Mouse (Mus musculus): ENCODE data around the gene Cbx8. TPM values are rescaled to one million over a fixed set of nuclear protein-coding genes. Genes with fewer than 3 reads are reported as not detected.

Cbx8 gene
- polyA plus RNA-seq, 1 experiment from 2014 or later = 15.1 TPM

GRCm38 (mm10) chr11:119024260-119024659 lies 16.5 kb downstream of the Cbx8 start:
- Histone ChIP-seq H3K36me3 (peaks cover 56% of the 10 kb centered on the region), H3K4me1 (peaks cover 60% of the 10 kb centered on the region), H3K4me3 (peak overlapping the region; percentile 98), H3K27ac (peak overlapping the region; percentile 100), H3K27me3 (ENCODE audit: low read depth, poor library complexity, severe bottlenecking) (peaks cover 8% of the 10 kb centered on the region), H3K9me3 (replicated peaks) (no peaks in the 10 kb centered on the region)
- no peak for DNase-seq (ENCODE audit: low spot score)
- WGBS = 7% methylated on average over 7 of the region's 7 CpGs

DNA sequence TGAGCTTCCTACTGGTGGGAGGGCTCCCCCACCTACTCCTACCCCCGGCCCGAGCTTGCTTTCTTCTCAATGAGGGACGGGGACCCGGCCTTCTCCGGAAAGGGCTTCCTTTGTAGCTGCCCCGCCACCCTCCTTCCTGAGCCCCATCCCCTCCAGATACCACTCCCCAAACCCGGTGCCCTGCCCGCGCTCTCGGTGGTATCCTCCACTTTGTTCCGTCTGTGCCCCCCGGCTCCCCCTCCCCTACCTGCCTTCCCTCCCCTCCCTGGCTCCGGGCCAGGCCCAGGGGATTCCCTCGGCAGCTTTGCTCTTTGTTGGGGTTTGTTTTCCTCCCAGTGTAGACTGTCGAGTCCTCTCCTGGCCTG lies 17.2 kb downstream of the Cbx8 start:
- under 1% methylated on average over 15 of the region's 15 CpGs for WGBS
- peaks cover 50% of the 10 kb centered on the region for H3K36me3 ChIP-seq
- peaks cover 8% of the 10 kb centered on the region for H3K27me3 ChIP-seq (ENCODE audit: low read depth, poor library complexity, severe bottlenecking)
- DNase-seq (ENCODE audit: low spot score) = no peak
- H3K4me3 ChIP-seq = peak overlapping the region; percentile 98
- H3K4me1 ChIP-seq = peaks cover 54% of the 10 kb centered on the region
- H3K27ac ChIP-seq = peak overlapping the region; percentile 100
- no peaks in the 10 kb centered on the region for H3K9me3 ChIP-seq (replicated peaks)

- Histone ChIP-seq H3K27ac (peak within 1 kb of the TSS; percentile 100), H3K4me3 (peak within 1 kb of the TSS; percentile 98), H3K9me3 (replicated peaks) (no peaks in the 10 kb centered on the region), H3K27me3 (ENCODE audit: low read depth, poor library complexity, severe bottlenecking) (peaks cover 8% of the 10 kb centered on the region; the same call in 1 of the 2 replicates), H3K4me1 (peaks cover 48% of the 10 kb centered on the region), H3K36me3 (peaks cover 44% of the 10 kb centered on the region)
- 3% methylated on average over 99 of the region's 99 CpGs for WGBS
- peak; percentile 94 for DNase-seq (ENCODE audit: low spot score)
Observed at GRCm38 (mm10) chr11:119022895-119023615, 17.7 kb downstream of the Cbx8 start, which contains the start of gene Cbx2. TSS of gene Cbx2 (plus strand) at chr11:119022962.

DNA sequence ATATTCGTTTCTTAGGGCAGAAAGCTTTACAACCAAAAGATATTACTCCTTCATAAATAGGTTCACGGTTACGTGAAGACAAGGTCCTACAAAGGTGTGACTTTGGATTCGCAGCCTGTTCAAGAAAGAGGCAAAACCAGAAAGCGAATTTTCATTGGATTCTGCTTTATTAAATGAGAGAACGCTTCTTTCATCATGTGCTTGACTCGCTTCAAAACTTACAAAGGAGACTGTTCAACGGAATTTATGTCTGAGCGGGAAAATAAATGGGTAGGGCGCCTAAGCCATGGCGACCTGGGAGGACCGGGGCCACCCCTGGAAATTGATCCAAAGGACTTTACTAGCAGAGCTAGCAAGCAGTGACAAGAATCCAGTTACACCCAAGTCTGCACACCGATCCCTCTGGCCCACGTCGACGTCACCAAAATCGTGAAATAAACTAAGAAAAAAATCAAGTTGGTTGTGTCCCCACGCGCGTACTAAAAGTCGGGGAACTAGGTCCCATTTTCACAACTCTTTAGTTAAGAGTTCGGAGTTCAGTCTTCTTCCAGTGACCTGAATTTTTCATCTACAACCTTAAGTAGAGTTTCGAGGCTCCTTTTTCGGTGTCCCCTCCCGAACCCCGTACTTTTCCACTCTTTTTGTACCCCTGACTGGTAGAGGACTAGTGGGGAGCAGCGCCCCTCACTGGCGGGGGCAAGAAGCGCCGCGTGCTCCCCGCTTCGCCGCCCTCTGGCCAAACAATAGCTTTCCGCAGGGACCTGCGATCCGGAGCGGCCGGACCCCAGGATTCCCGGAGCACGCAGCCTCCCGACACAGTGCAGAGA lies 18.5 kb downstream of the Cbx8 start:
- peaks cover 8% of the 10 kb centered on the region; the same call in 1 of the 2 replicates for H3K27me3 ChIP-seq (ENCODE audit: low read depth, poor library complexity, severe bottlenecking)
- H3K4me1 ChIP-seq = peaks cover 46% of the 10 kb centered on the region
- H3K4me3 ChIP-seq = peak overlapping the region; percentile 98
- peaks cover 37% of the 10 kb centered on the region for H3K36me3 ChIP-seq
- peak overlapping the region; percentile 100 for H3K27ac ChIP-seq
- no peaks in the 10 kb centered on the region for H3K9me3 ChIP-seq (replicated peaks)
- peak; percentile 60 for DNase-seq (ENCODE audit: low spot score)
- 6% methylated on average over 42 of the region's 42 CpGs for WGBS

- H3K4me3 ChIP-seq = no peak overlapping the region
- H3K9me3 ChIP-seq (replicated peaks) = no peaks in the 10 kb centered on the region
- peaks cover 37% of the 10 kb centered on the region for H3K4me1 ChIP-seq
- WGBS = 97% methylated on average over 7 of the region's 7 CpGs
- no peak overlapping the region for H3K27ac ChIP-seq
- peaks cover 6% of the 10 kb centered on the region; the same call in 1 of the 2 replicates for H3K27me3 ChIP-seq (ENCODE audit: low read depth, poor library complexity, severe bottlenecking)
- no peak for DNase-seq (ENCODE audit: low spot score)
- peaks cover 26% of the 10 kb centered on the region for H3K36me3 ChIP-seq
Observed at GRCm38 (mm10) chr11:119021180-119021579, 19.6 kb downstream of the Cbx8 start.

- Histone ChIP-seq H3K9me3 (replicated peaks) (no peaks in the 10 kb centered on the region), H3K27me3 (ENCODE audit: low read depth, poor library complexity, severe bottlenecking) (peaks cover 6% of the 10 kb centered on the region; the same call in 1 of the 2 replicates), H3K27ac (no peak overlapping the region), H3K36me3 (0 out of 2 replicates have a peak, but pooled peaks cover 5% of the 10 kb centered on the region), H3K4me1 (peaks cover 8% of the 10 kb centered on the region), H3K4me3 (no peak overlapping the region)
- DNase-seq (ENCODE audit: low spot score) = no peak
- WGBS = 72% methylated on average over 7 of the region's 7 CpGs
Observed at GRCm38 (mm10) chr11:119017506-119017905, 23.3 kb downstream of the Cbx8 start.

DNA sequence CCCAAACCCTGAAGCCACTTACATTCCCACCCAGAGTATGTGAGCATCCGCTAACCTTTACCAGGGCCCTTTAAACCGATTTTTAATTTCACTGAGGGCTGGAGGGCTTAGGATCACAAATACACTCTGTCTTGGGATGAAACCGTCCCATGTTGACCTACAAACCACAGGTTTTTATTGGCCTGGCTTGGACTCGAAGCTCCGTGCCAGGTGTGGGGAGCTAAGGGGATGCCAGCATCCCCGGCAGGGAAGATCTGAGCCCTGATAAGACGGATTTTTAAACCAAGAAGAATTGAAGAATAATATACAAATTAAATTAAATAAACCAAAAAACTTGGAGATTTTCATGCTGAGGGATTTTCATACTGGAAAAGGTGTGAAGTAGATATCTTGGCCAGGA lies 26.3 kb downstream of the Cbx8 start:
- Histone ChIP-seq H3K9me3 (replicated peaks) (no peaks in the 10 kb centered on the region), H3K27me3 (ENCODE audit: low read depth, poor library complexity, severe bottlenecking) (no peaks in the 10 kb centered on the region), H3K27ac (no peak overlapping the region), H3K36me3 (0 out of 2 replicates have a peak, but pooled peaks cover 5% of the 10 kb centered on the region), H3K4me1 (peaks cover 4% of the 10 kb centered on the region; the same call in 1 of the 2 replicates), H3K4me3 (no peak overlapping the region)
- no peak for DNase-seq (ENCODE audit: low spot score)
- 83% methylated on average over 7 of the region's 7 CpGs for WGBS

- peak overlapping the region; percentile 58 for H3K27ac ChIP-seq
Observed at GRCm38 (mm10) chr11:119007461-119008456, 33.0 kb downstream of the Cbx8 start.

GRCm38 (mm10) chr11:119006462-119006861 lies 34.3 kb downstream of the Cbx8 start:
- no peak overlapping the region for H3K4me3 ChIP-seq
- H3K27ac ChIP-seq = no peak overlapping the region
- no peaks in the 10 kb centered on the region for H3K36me3 ChIP-seq
- no peak for DNase-seq (ENCODE audit: low spot score)
- 73% methylated on average over 3 of the region's 3 CpGs for WGBS
- peaks cover 14% of the 10 kb centered on the region for H3K4me1 ChIP-seq
- H3K27me3 ChIP-seq (ENCODE audit: low read depth, poor library complexity, severe bottlenecking) = peaks cover 13% of the 10 kb centered on the region
- no peaks in the 10 kb centered on the region for H3K9me3 ChIP-seq (replicated peaks)

More at GRCm38 (mm10) chr11:119007461-119008456, 33.0 kb downstream of the Cbx8 start:
- Histone ChIP-seq H3K9me3 (replicated peaks) (no peaks in the 10 kb centered on the region), H3K4me3 (peak overlapping the region; percentile 48), H3K4me1 (peaks cover 14% of the 10 kb centered on the region), H3K36me3 (no peaks in the 10 kb centered on the region), H3K27me3 (ENCODE audit: low read depth, poor library complexity, severe bottlenecking) (peaks cover 12% of the 10 kb centered on the region; the same call in 1 of the 2 replicates)
- 21% methylated on average over 21 of the region's 21 CpGs for WGBS
- DNase-seq (ENCODE audit: low spot score) = peak; percentile 54

DNA sequence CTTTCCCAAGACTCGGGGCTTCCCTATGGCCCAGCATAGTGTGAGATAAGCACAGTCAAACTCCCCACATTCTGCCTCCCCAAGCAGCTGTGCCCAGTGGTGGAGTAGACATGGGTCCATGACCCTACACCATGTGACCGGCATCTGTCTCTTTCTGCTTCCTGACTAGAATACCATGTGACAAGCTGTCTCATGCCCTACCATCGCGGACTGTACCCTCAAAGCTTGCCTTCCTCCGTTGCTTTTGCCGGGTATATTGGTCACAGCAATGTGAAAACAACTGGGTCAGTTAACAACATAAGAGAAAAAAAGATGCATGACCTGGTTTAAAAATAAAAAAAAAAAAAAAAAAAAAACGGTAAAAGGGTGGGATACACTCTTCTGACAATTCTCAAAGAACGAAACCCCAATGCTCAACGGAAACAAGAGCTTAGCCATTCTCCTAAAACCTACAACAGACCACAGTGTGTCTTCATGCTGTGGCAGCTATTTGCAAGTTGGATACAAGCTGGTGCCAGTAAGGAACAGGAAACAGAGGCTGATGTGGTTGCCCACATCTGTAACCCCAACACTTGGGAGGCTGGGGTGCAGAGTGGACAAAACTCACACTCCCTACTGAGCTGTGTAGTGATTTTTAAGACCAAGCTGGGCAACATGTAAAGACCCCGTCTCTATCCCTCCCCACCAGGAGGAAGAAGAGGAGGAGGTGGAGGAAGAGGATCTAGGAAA lies 35.1 kb downstream of the Cbx8 start:
- DNase-seq (ENCODE audit: low spot score) = no peak
- H3K4me3 ChIP-seq = no peak overlapping the region
- 92% methylated on average over 10 of the region's 10 CpGs for WGBS
- H3K4me1 ChIP-seq = peaks cover 14% of the 10 kb centered on the region
- H3K9me3 ChIP-seq (replicated peaks) = no peaks in the 10 kb centered on the region
- peaks cover 21% of the 10 kb centered on the region for H3K27me3 ChIP-seq (ENCODE audit: low read depth, poor library complexity, severe bottlenecking)
- no peak overlapping the region for H3K27ac ChIP-seq
- no peaks in the 10 kb centered on the region for H3K36me3 ChIP-seq

- Histone ChIP-seq H3K4me3 (no peak overlapping the region), H3K4me1 (peaks cover 24% of the 10 kb centered on the region), H3K36me3 (no peaks in the 10 kb centered on the region), H3K9me3 (replicated peaks) (no peaks in the 10 kb centered on the region), H3K27ac (no peak overlapping the region), H3K27me3 (ENCODE audit: low read depth, poor library complexity, severe bottlenecking) (peaks cover 54% of the 10 kb centered on the region)
- WGBS = 71% methylated on average over 4 of the region's 4 CpGs
- DNase-seq (ENCODE audit: low spot score) = no peak
Observed at GRCm38 (mm10) chr11:119001493-119002128, 39.2 kb downstream of the Cbx8 start.
